In genomic region chr17:24527315-24527714, GRCm38 (mm10) we compare ENCODE assay signal across 7 mouse cellular contexts. TPM values are rescaled to one million over a fixed set of nuclear protein-coding genes. Genes with fewer than 3 reads are reported as not detected.
A peak's percentile ranks its signal among the peaks of the same experiment; 100 is the strongest.
DNase-seq lines count a peak whose midpoint lies in the region; ATAC-seq and TF ChIP-seq lines count a peak whose summit lies in the region.

No protein-coding gene starts in this region.

- H3K27me3 ChIP-seq in spleen, adult 2 months (ENCODE audit: control insufficient read depth, insufficient read depth, low read length), result no peaks in the 10 kb centered on the region
- H3K27me3 ChIP-seq in liver, embryonic 11.5 days (replicated peaks; ENCODE audit: control insufficient read depth, insufficient read depth, low read length), result no peaks in the 10 kb centered on the region
- no peaks in the 10 kb centered on the region for H3K27me3 ChIP-seq in stomach, embryonic 16.5 days (ENCODE audit: control insufficient read depth, insufficient read depth, low read length)

- ATAC-seq in liver, embryonic 11.5 days (replicated peaks; ENCODE audit: low FRiP score), result no peak; the same call in 1 of the 2 replicates
- no peak for ATAC-seq in stomach, embryonic 16.5 days (ENCODE audit: insufficient read depth, low FRiP score)

- no peaks in the 10 kb centered on the region for H3K9me3 ChIP-seq in liver, embryonic 11.5 days (ENCODE audit: control insufficient read depth, low read length)
- H3K9me3 ChIP-seq in stomach, embryonic 16.5 days (replicated peaks; ENCODE audit: control insufficient read depth, low read length), result no peaks in the 10 kb centered on the region

- peak overlapping the region; percentile 84 for H3K4me3 ChIP-seq in spleen, adult 2 months (ENCODE audit: extremely low read depth, insufficient read depth, insufficient read length)
- H3K4me3 ChIP-seq in embryonic fibroblast, embryonic 13.5 days (ENCODE audit: insufficient read depth, low read length), result peak overlapping the region; percentile 82
- H3K4me3 ChIP-seq in liver, embryonic 11.5 days (ENCODE audit: low read depth, low read length), result peak overlapping the region; percentile 91
- peak overlapping the region; percentile 83 for H3K4me3 ChIP-seq in stomach, embryonic 16.5 days (replicated peaks; ENCODE audit: low read length)

- no peak for TF ChIP-seq CTCF in spleen, adult 2 months (IDR thresholded peaks at IDR 0.05; ENCODE audit: extremely low read depth, insufficient read depth, insufficient read length, insufficient replicate concordance)
- no peak for TF ChIP-seq CTCF in embryonic fibroblast, embryonic 13.5 days (IDR thresholded peaks at IDR 0.05; ENCODE audit: borderline replicate concordance, insufficient read depth, low read length)

- TF ChIP-seq POLR2A in spleen, adult 2 months (IDR thresholded peaks at IDR 0.05; ENCODE audit: low read depth, low read length), result no peak
- no peak for TF ChIP-seq POLR2A in embryonic fibroblast, embryonic 13.5 days (IDR thresholded peaks at IDR 0.05; ENCODE audit: low read depth, low read length)

- H3K27ac ChIP-seq in spleen, adult 2 months (ENCODE audit: insufficient read depth, low read length), result peak overlapping the region; percentile 74
- peak overlapping the region; percentile 88 for H3K27ac ChIP-seq in embryonic fibroblast, embryonic 13.5 days (ENCODE audit: insufficient read depth, low read length)
- H3K27ac ChIP-seq in liver, embryonic 11.5 days (ENCODE audit: low read depth, low read length), result peak overlapping the region; percentile 42; the same call in 1 of the 2 replicates
- H3K27ac ChIP-seq in stomach, embryonic 16.5 days (ENCODE audit: low read length), result peak overlapping the region; percentile 83

- peaks cover 13% of the 10 kb centered on the region; the same call in 1 of the 2 replicates for H3K4me1 ChIP-seq in spleen, adult 2 months (ENCODE audit: control insufficient read depth, insufficient read depth, insufficient read length)
- peaks cover 7% of the 10 kb centered on the region; the same call in 1 of the 2 replicates for H3K4me1 ChIP-seq in embryonic fibroblast, embryonic 13.5 days (ENCODE audit: control insufficient read depth, insufficient read depth, low read length)
- H3K4me1 ChIP-seq in liver, embryonic 11.5 days (replicated peaks; ENCODE audit: control insufficient read depth, insufficient read depth, low read length), result peaks cover 21% of the 10 kb centered on the region
- H3K4me1 ChIP-seq in stomach, embryonic 16.5 days (ENCODE audit: control insufficient read depth, insufficient read depth, low read length), result peaks cover 33% of the 10 kb centered on the region

- peak overlapping the region; percentile 72 for H3K9ac ChIP-seq in liver, embryonic 11.5 days (ENCODE audit: low read depth, low read length)
- H3K9ac ChIP-seq in stomach, embryonic 16.5 days (ENCODE audit: low read length), result peak overlapping the region; percentile 90

- peak overlapping the region; percentile 79 for H3K4me2 ChIP-seq in liver, embryonic 11.5 days
- H3K4me2 ChIP-seq in stomach, embryonic 16.5 days (ENCODE audit: low read depth, low read length), result peak overlapping the region; percentile 61

- no peak for DNase-seq in spleen, adult 2 months (ENCODE audit: low read depth in 1 of 2, low spot score in 2 of 2)
- no peak for DNase-seq in spleen, adult 18-20 months
- DNase-seq in liver, embryonic 11.5 days (ENCODE audit: low spot score), result no peak
- DNase-seq in right cerebral cortex, postnatal 25 days, result no peak
- DNase-seq in thymus, postnatal 0 days (ENCODE audit: low spot score), result no peak

- under 1% methylated on average over 18 of the region's 19 CpGs for WGBS in spleen, adult 2 months
- under 1% methylated on average over 19 of the region's 19 CpGs for WGBS in liver, embryonic 11.5 days
- 0% methylated on average over 19 of the region's 19 CpGs for WGBS in stomach, embryonic 16.5 days

- H3K36me3 ChIP-seq in spleen, adult 2 months (ENCODE audit: control insufficient read depth, insufficient read depth, low read length), result peaks cover 7% of the 10 kb centered on the region; the same call in 1 of the 2 replicates
- H3K36me3 ChIP-seq in liver, embryonic 11.5 days (ENCODE audit: control insufficient read depth, insufficient read depth, low read length), result peaks cover 10% of the 10 kb centered on the region
- H3K36me3 ChIP-seq in stomach, embryonic 16.5 days (ENCODE audit: control insufficient read depth, insufficient read depth, low read length), result 0 out of 2 replicates have a peak, but pooled peaks cover 6% of the 10 kb centered on the region

RNA-seq across cellular contexts. Expression of gene Traf7, which starts 0.4 kb away (rescaled TPM):
- polyA plus RNA-seq in spleen, adult 2 months (2012; rRNA removed), result 182 and 213 TPM in 2 replicates
- polyA plus RNA-seq in embryonic fibroblast, embryonic 13.5 days (2011; ENCODE audit: insufficient read length, low read depth, missing spikeins), result 161 and 163 TPM in 2 replicates
- polyA plus RNA-seq in liver, embryonic 11.5 days (2014; fragmentation: Nextera tagmentation; extraction: Ambion mirVana), result 81.0 and 90.7 TPM in 2 replicates
- polyA plus RNA-seq in stomach, embryonic 16.5 days (2015; fragmentation: Nextera tagmentation; extraction: Ambion mirVana), result 80.6 and 104 TPM in 2 replicates
- 59.9 and 64.3 TPM in 2 replicates for polyA plus RNA-seq in thymus, postnatal 0 days (2015; fragmentation: Nextera tagmentation; extraction: Ambion mirVana)

RNA-seq across cellular contexts. Expression of gene Rab26, which starts 6.7 kb away (rescaled TPM):
- polyA plus RNA-seq in spleen, adult 2 months (2012; rRNA removed), result 2.2 and 2.5 TPM in 2 replicates
- 1.4 and 1.6 TPM in 2 replicates for polyA plus RNA-seq in embryonic fibroblast, embryonic 13.5 days (2011; ENCODE audit: insufficient read length, low read depth, missing spikeins)
- polyA plus RNA-seq in liver, embryonic 11.5 days (2014; fragmentation: Nextera tagmentation; extraction: Ambion mirVana), result 2.0 and 2.4 TPM in 2 replicates
- polyA plus RNA-seq in stomach, embryonic 16.5 days (2015; fragmentation: Nextera tagmentation; extraction: Ambion mirVana), result 7.9 and 9.4 TPM in 2 replicates
- polyA plus RNA-seq in thymus, postnatal 0 days (2015; fragmentation: Nextera tagmentation; extraction: Ambion mirVana), result 1.5 and 2.4 TPM in 2 replicates

RNA-seq across cellular contexts. Expression of gene Pkd1, which starts 22.3 kb away (rescaled TPM):
- polyA plus RNA-seq in spleen, adult 2 months (2012; rRNA removed), result 70.8 and 73.9 TPM in 2 replicates
- 63.1 and 66.7 TPM in 2 replicates for polyA plus RNA-seq in embryonic fibroblast, embryonic 13.5 days (2011; ENCODE audit: insufficient read length, low read depth, missing spikeins)
- polyA plus RNA-seq in liver, embryonic 11.5 days (2014; fragmentation: Nextera tagmentation; extraction: Ambion mirVana), result 8.7 and 12.2 TPM in 2 replicates
- 21.7 and 22.2 TPM in 2 replicates for polyA plus RNA-seq in stomach, embryonic 16.5 days (2015; fragmentation: Nextera tagmentation; extraction: Ambion mirVana)
- polyA plus RNA-seq in thymus, postnatal 0 days (2015; fragmentation: Nextera tagmentation; extraction: Ambion mirVana), result 4.6 and 6.4 TPM in 2 replicates

RNA-seq across cellular contexts. Expression of gene Caskin1, which starts 38.9 kb away (rescaled TPM):
- 0.40 and 0.47 TPM in 2 replicates for polyA plus RNA-seq in spleen, adult 2 months (2012; rRNA removed)
- polyA plus RNA-seq in embryonic fibroblast, embryonic 13.5 days (2011; ENCODE audit: insufficient read length, low read depth, missing spikeins), result not detected in 2 replicates
- 0.47 and 0.56 TPM in 2 replicates for polyA plus RNA-seq in liver, embryonic 11.5 days (2014; fragmentation: Nextera tagmentation; extraction: Ambion mirVana)
- 1.5 and 2.3 TPM in 2 replicates for polyA plus RNA-seq in stomach, embryonic 16.5 days (2015; fragmentation: Nextera tagmentation; extraction: Ambion mirVana)
- 0.10 and 0.19 TPM in 2 replicates for polyA plus RNA-seq in thymus, postnatal 0 days (2015; fragmentation: Nextera tagmentation; extraction: Ambion mirVana)

RNA-seq across cellular contexts. Expression of gene Mlst8, which starts 48.4 kb away (rescaled TPM):
- polyA plus RNA-seq in spleen, adult 2 months (2012; rRNA removed), result 37.8 and 43.7 TPM in 2 replicates
- 20.9 and 23.3 TPM in 2 replicates for polyA plus RNA-seq in embryonic fibroblast, embryonic 13.5 days (2011; ENCODE audit: insufficient read length, low read depth, missing spikeins)
- 22.3 TPM in 2 replicates for polyA plus RNA-seq in liver, embryonic 11.5 days (2014; fragmentation: Nextera tagmentation; extraction: Ambion mirVana)
- 29.0 and 33.6 TPM in 2 replicates for polyA plus RNA-seq in stomach, embryonic 16.5 days (2015; fragmentation: Nextera tagmentation; extraction: Ambion mirVana)
- 18.6 and 19.2 TPM in 2 replicates for polyA plus RNA-seq in thymus, postnatal 0 days (2015; fragmentation: Nextera tagmentation; extraction: Ambion mirVana)
